Mouse (Mus musculus) heart, adult 2 months (tissue): ENCODE data around the gene Zfp867.

Source experiments
- CTCF ChIP-seq: fragments of 200-600 bp; IDR thresholded peaks from 2 replicates; pipeline ENCODE4 v1.8.1; 2022; ENCODE audit warnings: antibody characterized with exemption, mild to moderate bottlenecking, moderate library complexity
- EP300 ChIP-seq: fragments of 200-500 bp; IDR thresholded peaks from 2 replicates; pipeline ENCODE4 v1.6.1; 2011; ENCODE audit warnings: low read depth, low read length, control low read depth; ENCODE audit not compliant: insufficient read depth
- POLR2A ChIP-seq: fragments of 200-500 bp; IDR thresholded peaks from 2 replicates; pipeline ENCODE4 v1.6.1; 2011; ENCODE audit warnings: mild to moderate bottlenecking, low read depth, low read length, control low read depth; ENCODE audit not compliant: insufficient read depth

DNA sequence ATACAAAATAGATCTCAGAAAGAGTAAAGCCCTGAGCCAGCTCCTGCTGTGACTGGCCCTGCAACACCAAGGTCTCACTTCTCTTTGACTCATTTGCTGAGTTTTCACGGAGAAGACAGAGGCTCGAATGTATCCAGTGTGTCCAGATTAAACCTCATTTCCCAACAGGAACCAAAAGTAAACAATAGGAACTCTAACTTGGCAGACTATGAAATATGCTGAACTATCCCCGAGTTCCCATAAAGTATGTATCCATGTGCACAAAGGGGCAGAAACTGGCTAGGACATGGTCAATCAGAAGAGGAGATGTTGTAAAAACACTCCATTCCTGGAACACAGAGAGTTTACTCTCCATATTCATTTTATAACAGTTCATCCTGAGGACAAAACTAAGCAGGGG is 40.0 kb downstream of the Zfp867 start:
- no peak for TF ChIP-seq POLR2A
- no peak for TF ChIP-seq CTCF
- TF ChIP-seq EP300 = no peak
